Mouse (Mus musculus) midbrain, embryonic 10.5 days (tissue): ENCODE results near the gene Zfp534. TPM values are rescaled to one million over a fixed set of nuclear protein-coding genes. Genes with fewer than 3 reads are reported as not detected.
"Not testable (repeated sequence)": the region's sequence is repeated elsewhere in the genome, so short reads cannot be mapped to it uniquely, and the experiment has no call there.

ENCODE experiments used
- DNase-seq: peaks from one replicate; pipeline ENCODE4 v3.0.0-alpha.2; 2017; ENCODE audit warnings: low spot score
- H3K27ac ChIP-seq: fragments of 300-500 bp; sonication (generic); replicated peaks from 2 replicates; pipeline ENCODE4 v1.5.1; 2016; ENCODE audit warnings: mild to moderate bottlenecking
- H3K27me3 ChIP-seq: fragments of 300-500 bp; sonication (generic); 2 replicates; pipeline ENCODE4 v1.6.1; 2016; ENCODE audit warnings: low read depth, mild to moderate bottlenecking; ENCODE audit not compliant: poor library complexity, severe bottlenecking
- H3K36me3 ChIP-seq: fragments of 300-500 bp; sonication (generic); 2 replicates; pipeline ENCODE4 v1.6.1; 2016; ENCODE audit warnings: mild to moderate bottlenecking, moderate library complexity
- H3K4me1 ChIP-seq: fragments of 300-500 bp; sonication (generic); 2 replicates; pipeline ENCODE4 v1.6.1; 2016
- H3K4me3 ChIP-seq: fragments of 300-500 bp; sonication (generic); 2 replicates; pipeline ENCODE4 v1.5.1; 2016; ENCODE audit warnings: mild to moderate bottlenecking, moderate library complexity
- H3K9me3 ChIP-seq: fragments of 300-500 bp; sonication (generic); replicated peaks from 2 replicates; pipeline ENCODE4 v1.6.1; 2016; ENCODE audit warnings: mild to moderate bottlenecking
- WGBS: fragments of 180-500 bp; shearing (Covaris S2); methylation state at CpG from one replicate; pipeline ENCODE4 v1.1.7; 2016; 5-methylcytosine and 5-hydroxymethylcytosine counted together
- polyA plus RNA-seq: library from polyadenylated mRNA; unstranded; fragments of >200 nt; fragmentation: Nextera tagmentation; extraction: Ambion mirVana; gene quantifications from 2 replicates; pipeline ENCODE4 v1.2.1, GENCODE M21; 2016

Gene Zfp534
- polyA plus RNA-seq = not detected in 2 replicates

DNA sequence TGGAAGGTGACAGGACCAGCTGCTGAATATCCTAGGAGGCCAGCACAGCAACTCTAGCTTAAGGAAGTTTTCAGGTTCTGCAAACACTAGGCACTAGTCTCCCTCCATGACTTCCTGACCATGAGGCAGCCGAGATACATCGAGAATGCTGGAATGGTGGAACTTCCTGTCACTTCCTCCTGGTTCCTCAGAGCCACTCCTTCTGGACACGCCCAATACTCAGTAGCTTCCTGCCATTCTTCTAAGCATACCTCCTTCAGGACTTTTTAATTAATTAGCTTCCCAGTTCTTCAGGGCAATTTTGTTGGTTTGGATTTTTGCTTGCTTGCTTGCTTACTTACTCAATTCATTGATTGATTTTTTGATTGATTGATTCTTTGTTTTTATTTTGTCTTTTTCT is at the start of gene Zfp534:
Zfp534 (minus strand) TSS at position 101 of the 400 bp plus-strand sequence.
- H3K27ac ChIP-seq, H3K9me3 ChIP-seq, DNase-seq, H3K27me3 ChIP-seq, H3K4me1 ChIP-seq, H3K36me3 ChIP-seq, H3K4me3 ChIP-seq: not testable (repeated sequence)
- WGBS = 86% methylated on average over 2 of the region's 3 CpGs

DNA sequence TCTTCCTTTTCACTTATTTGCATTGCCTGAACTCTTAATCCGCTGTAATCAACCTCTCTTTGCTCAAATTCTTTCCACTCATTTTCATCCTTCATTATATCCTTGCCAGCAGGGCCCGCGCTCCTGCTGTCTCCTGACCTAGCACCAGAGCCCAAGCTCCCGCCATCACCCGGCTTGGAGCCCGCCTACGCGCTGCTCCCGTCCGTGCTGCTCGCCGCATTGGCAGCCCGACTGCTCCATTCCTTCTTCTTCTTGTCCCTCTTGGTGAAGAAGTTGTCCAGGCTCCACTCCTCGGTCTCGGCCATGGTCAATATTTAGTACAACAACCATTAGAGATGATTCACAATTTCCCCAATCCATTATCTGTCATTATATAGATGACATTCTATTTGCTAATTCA is 43.9 kb upstream of the Zfp534 start:
- peaks cover 23% of the 10 kb centered on the region for H3K9me3 ChIP-seq
- DNase-seq, H3K27ac ChIP-seq, H3K36me3 ChIP-seq, H3K27me3 ChIP-seq, H3K4me3 ChIP-seq, H3K4me1 ChIP-seq: not testable (repeated sequence)
- 94% methylated on average over 14 of the region's 15 CpGs for WGBS

DNA sequence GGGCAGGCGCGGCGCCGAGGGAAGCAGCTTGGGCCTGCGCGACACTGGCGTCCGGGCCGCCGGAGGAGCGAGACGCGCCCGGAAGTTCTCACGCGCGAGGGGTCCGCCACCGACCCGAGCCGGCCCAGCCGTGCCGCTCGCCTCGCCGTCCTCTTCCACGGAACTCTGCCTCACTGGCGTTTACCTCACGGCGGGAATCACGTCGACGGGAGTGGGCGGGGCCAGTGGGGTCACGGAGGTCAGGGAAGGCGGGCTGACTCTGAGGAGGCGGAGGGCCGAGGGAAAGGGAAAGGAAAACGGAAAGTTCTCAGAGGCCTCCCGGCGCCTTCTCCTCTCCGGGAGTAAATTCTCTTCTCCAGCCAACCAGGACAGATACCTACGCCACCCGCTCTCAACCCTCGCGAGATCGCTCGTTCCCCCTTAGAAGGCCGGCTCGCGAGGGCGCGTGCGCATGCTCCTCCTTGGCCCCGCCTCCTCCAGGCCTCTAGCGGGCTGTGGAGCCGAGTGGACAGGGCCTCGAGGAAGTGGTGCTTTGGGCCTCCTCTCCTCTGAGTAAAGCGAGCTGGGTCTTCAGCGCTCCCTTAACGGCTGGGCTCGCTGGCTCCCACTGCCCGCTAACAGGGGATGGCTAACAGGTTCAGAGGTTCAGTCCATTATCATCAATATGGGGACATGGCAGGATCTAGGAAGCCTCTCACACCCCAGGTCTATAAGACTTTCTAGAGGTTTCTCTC is 36.5 kb upstream of the Zfp534 start:
- not testable (repeated sequence) for H3K4me1 ChIP-seq, H3K27ac ChIP-seq, H3K27me3 ChIP-seq, H3K36me3 ChIP-seq
- Histone ChIP-seq H3K9me3 (peaks cover 24% of the 10 kb centered on the region), H3K4me3 (peak overlapping the region; percentile 49)
- WGBS = 30% methylated on average over 63 of the region's 63 CpGs
- DNase-seq = peak; percentile 48

DNA sequence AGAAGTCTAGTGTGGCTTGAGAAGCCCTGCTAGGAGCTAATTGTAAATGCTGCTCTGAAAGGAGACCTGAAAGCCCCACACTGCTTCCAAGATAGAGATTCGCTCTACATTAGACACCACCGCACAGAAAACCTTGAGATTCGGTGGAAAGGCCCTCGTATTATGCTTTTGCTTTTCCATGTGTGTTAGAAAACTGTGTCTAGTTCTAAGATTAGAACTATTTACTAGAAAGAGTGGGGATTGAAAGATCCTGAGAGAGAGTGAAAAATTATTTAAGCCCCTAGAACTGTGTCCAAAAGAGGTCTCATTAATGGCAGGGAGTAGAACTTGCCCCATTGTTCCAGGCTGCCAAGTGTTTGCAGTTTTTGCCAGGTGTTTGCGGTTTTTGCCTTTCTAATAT is 47.1 kb downstream of the Zfp534 start:
- not testable (repeated sequence) for H3K9me3 ChIP-seq, H3K4me3 ChIP-seq, H3K27me3 ChIP-seq, H3K4me1 ChIP-seq, DNase-seq, H3K27ac ChIP-seq, H3K36me3 ChIP-seq
- WGBS = 93% methylated on average over 5 of the region's 5 CpGs

DNA sequence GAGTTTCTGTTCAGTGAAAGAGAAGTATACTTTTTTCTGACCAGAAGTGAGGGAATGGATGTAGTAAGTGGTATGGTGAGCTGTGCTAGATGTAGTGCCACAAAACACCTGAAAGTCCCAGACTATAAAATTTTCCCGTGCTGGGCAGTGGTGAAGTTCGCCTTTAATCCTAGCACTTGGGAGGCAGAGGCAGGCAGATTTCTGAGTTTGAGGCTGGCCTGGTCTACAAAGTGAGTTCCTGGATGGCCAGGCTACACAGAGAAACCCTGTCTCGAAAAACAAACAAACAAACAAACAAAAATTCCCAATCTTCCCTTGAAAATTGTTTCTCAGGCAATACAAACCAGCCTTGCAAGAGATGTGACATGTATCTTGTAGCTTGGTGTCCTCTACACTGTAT is 54.9 kb downstream of the Zfp534 start:
- DNase-seq, H3K4me3 ChIP-seq, H3K36me3 ChIP-seq, H3K4me1 ChIP-seq, H3K27ac ChIP-seq, H3K27me3 ChIP-seq, H3K9me3 ChIP-seq: not testable (repeated sequence)
- no CpG with 5 or more reads among the region's 3 CpGs for WGBS

DNA sequence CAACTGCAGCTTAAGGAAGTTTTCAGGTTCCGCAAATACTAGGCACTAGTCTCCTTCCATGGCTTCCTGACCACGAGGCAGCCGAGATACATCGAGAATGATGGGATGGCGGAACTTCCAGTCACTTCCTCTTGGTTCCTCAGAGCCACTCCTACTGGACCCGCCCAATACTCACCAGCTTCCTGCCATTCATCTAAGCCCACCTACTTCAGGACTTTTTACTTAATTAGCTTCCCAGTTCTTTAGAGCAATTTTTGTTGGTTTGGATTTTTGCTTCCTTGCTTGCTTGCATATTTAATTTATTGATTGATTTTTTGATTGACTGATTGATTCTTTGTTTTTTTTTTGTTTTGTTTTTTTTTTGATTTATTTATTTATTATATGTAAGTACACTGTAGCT is 59.9 kb downstream of the Zfp534 start, which contains the start of gene Zfp979:
Zfp979 (minus strand) TSS at position 101 of the 400 bp plus-strand sequence.
- H3K36me3 ChIP-seq, H3K27ac ChIP-seq, H3K27me3 ChIP-seq, DNase-seq, H3K4me3 ChIP-seq, H3K4me1 ChIP-seq, H3K9me3 ChIP-seq: not testable (repeated sequence)
- WGBS = no CpG with 5 or more reads among the region's 6 CpGs

DNA sequence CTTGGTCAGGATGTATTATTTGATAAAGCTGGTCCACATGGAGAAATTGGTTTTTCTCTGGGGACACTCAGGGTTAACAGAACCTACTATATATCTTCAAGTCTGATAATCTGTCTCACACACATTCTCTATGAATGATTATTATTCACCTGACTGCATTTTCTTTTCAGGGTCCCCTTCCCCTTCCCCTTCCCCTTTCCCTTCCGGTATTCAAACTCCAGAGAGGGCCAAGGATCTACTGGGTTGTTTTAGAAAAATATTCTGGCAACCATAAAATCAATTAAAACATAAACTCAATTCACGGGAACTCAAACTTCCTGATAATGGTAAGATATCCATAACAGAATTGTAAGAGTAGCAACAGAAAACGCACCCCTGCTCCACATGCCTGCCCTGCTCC is 60.4 kb downstream of the Zfp534 start:
- not testable (repeated sequence) for H3K4me1 ChIP-seq, H3K36me3 ChIP-seq, H3K4me3 ChIP-seq, H3K27ac ChIP-seq, H3K9me3 ChIP-seq, DNase-seq, H3K27me3 ChIP-seq
- WGBS = 49% methylated on average over 2 of the region's 3 CpGs

DNA sequence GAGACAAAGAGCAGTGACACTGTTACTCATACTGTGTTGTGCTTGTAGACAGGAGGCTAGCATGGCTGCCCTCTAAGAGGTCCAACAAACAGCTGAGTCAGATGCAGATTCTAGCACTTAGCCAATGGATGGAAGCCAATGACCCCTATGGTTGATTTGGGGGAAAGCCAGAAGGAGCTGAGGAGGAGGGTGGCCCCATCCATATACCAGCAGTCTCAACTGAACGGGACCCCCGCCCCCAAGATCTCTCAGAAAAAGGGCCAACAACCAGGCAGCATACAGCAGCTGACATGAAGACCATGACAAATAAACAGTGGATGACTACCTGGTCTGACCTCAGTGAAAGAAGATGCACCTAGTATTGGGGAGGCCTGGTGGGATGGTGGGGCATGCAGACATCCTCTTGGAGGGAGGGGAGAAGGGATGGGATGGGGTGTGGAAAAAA is 68.5 kb downstream of the Zfp534 start:
- H3K27ac ChIP-seq, H3K27me3 ChIP-seq, H3K36me3 ChIP-seq, H3K9me3 ChIP-seq, DNase-seq, H3K4me1 ChIP-seq, H3K4me3 ChIP-seq: not testable (repeated sequence)
- no CpG with 5 or more reads among the region's 2 CpGs for WGBS

Other genes starting within 250 kb of the Zfp534 start
- 6.5 and 8.1 TPM in 2 replicates for gene Zfp982, start 210.1 kb downstream of the Zfp534 start, polyA plus RNA-seq
- 0.46 and 0.47 TPM in 2 replicates for gene Gm16503, start 162.3 kb downstream of the Zfp534 start, polyA plus RNA-seq
- gene Zfp985, start 149.3 kb downstream of the Zfp534 start, polyA plus RNA-seq = 0.06 and 0.23 TPM in 2 replicates
- gene Zfp979, start 60.0 kb downstream of the Zfp534 start, polyA plus RNA-seq = 2.6 and 2.7 TPM in 2 replicates
- gene Zfp984, start 107.2 kb upstream of the Zfp534 start, polyA plus RNA-seq = 5.8 and 7.4 TPM in 2 replicates
- gene Zfp933, start 145.8 kb upstream of the Zfp534 start, polyA plus RNA-seq = 5.3 and 5.9 TPM in 2 replicates
- 73.8 and 79.9 TPM in 2 replicates for gene Miip, start 166.3 kb upstream of the Zfp534 start, polyA plus RNA-seq
- 16.7 TPM in 2 replicates for gene Fv1, start 166.4 kb upstream of the Zfp534 start, polyA plus RNA-seq
- 45.1 and 53.2 TPM in 2 replicates for gene Mfn2, start 202.2 kb upstream of the Zfp534 start, polyA plus RNA-seq
- 26.9 and 28.2 TPM in 2 replicates for gene Plod1, start 234.2 kb upstream of the Zfp534 start, polyA plus RNA-seq
- 11.6 and 11.7 TPM in 2 replicates for gene 2510039O18Rik, start 238.3 kb upstream of the Zfp534 start, polyA plus RNA-seq